Mouse (Mus musculus) thymus, postnatal 14 days (tissue): ENCODE data around the gene A4galt.

Source experiments
- DNase-seq: peaks from one replicate; pipeline ENCODE4 v3.0.0; 2021

A4galt gene

GRCm38 (mm10) chr15:83265269-83265668 is 13.7 kb upstream of the A4galt start:
- no peak for DNase-seq

DNA sequence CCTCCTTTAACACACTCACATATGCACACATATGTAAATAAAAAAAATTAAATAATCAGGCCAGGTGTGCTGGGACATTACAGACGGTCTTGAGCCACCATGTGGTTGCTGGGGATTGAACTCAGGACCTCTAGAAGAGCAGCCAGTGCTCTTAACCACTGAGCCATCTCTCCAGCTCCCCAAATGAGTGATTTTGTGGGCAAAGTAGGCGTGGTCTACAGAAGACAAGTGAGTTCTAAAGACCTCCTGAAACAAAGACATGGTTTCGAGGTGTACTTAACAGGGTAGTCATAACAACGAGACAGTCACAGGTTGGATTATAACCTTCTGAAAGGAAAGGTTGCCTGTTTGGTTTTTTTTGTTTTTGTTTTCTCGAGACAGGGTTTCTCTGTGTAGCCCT is 11.8 kb upstream of the A4galt start:
- no peak for DNase-seq

DNA sequence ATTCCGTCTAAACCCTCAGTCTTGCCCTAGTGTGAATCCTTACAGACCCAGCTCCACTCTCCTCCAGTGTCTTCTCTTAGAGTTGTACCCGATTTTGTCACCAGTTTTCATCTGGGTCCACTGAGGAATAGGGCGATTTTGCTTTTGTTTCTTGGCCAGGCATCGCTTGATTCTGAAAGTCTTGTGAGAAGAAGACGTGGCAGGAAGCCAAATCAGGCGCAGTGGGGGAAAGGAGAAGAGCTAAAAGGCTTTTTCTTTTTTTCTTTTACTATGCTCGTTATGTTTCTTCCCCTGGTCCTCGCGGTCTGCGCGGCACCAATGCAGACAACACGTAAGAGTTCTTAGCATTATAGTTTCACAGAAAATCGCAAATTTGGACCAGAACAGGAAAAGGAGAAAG is 6.3 kb upstream of the A4galt start:
- no peak for DNase-seq

GRCm38 (mm10) chr15:83256491-83256890 is 4.9 kb upstream of the A4galt start:
- no peak for DNase-seq

DNA sequence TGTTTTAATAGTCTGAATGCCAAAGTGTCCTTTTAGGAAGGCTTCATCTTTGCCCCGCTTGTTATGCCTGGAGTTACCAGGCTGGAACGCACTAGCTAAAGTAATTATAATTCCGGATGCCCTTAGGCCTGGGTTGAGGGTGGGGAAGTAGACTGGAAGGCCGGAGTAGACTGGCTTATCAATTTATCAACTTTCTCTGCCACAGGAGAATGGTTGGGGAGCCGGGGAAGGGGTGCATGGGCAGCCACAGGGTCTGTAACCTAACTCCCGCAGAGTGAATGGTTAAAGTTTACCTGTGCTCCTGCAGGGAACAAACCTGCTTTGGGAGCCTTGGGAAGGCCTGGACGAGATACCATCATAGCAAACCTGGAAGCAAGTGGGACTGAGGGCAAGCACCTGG is 4.4 kb upstream of the A4galt start:
- no peak for DNase-seq

- DNase-seq: no peak
Measured at GRCm38 (mm10) chr15:83255191-83255782, 3.7 kb upstream of the A4galt start.

GRCm38 (mm10) chr15:83254372-83255070 is 2.9 kb upstream of the A4galt start:
- DNase-seq: no peak

DNA sequence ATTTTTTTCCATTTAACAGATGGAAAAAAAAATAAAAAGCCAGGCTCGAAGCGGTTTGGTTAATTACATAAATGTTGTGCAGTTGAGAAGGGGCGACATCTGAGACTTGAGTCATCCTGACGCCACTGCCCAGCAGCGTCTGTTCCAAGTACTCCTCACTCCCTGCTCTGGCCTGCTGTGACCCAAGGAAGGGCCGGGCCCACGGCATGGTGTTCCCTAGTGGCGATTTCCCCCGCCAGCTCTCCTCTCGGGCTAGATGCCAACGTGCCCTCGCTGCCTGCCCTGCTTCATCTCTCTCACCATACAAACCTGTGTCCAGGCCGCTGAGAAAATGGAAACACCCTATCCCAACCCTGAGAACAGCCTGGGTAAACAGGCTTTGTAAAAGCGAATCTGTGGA is 486 bp upstream of the A4galt start:
- DNase-seq: no peak

- DNase-seq: no peak
Measured at GRCm38 (mm10) chr15:83250651-83251175, 861 bp downstream of the A4galt start.

DNA sequence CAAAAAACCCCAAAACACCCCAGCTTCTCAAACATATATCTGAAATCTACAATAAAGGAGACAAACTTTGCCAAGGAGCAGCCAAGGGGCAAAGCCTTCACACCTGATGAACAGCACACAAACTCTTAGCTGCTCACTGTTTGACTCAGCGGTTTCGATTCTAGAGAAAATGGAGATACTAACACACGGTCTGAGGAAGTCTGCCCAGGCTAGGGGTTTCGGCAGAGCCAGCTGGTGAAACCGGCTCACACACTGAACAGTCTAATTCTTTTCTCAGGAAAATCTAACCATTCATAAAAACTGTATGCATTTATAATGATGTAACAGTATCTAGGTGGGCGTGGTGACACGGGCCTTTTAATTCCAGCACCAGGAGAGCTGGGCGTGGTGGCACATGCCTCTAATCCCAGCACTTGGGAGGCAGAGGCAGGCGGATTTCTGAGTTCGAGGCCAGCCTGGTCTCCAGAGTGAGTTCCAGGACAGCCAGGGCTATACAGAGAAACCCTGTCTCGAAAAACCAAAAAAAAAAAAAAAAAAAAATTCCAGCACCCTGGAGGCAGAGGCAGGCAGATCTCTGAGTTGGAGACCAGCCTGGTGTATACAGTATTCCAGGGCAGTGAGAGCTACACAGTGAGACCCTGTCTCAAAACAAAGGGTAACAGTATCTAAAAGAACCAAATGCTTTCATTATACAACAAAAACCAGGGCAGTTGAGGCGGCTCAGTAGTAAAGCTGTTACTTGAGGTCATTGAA is 1.9 kb downstream of the A4galt start:
- DNase-seq: no peak

DNA sequence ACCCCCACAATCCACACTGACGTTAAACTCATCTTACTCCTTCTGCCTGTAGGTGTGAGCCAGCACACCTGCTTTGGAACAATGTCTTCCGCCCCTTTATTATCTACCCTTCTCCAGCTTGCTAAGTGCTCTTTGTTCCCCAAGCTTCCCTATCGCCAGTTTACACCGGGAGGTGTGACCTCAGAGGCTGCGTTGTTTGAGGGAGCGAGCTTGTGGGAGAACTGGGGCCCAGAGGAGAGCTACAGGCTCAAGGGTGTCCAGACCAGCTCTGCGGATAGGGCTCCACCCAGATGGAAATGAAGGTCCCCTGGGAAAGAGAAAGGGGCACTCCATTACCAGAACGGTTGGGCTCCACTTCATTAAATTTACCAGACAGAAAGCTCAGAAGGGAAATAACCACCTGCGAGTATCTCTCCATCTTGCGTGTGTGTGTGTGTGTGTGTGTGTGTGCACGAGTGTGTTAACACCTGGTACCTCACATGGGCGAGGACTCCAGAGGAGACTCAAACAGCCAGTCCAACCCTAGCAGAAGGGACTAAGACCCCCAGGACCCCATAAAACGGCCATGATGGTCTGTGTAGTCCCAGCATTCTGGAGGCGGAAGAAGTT is 3.2 kb downstream of the A4galt start:
- no peak for DNase-seq

- no peak for DNase-seq
Measured at GRCm38 (mm10) chr15:83244371-83244770, 7.2 kb downstream of the A4galt start.

DNA sequence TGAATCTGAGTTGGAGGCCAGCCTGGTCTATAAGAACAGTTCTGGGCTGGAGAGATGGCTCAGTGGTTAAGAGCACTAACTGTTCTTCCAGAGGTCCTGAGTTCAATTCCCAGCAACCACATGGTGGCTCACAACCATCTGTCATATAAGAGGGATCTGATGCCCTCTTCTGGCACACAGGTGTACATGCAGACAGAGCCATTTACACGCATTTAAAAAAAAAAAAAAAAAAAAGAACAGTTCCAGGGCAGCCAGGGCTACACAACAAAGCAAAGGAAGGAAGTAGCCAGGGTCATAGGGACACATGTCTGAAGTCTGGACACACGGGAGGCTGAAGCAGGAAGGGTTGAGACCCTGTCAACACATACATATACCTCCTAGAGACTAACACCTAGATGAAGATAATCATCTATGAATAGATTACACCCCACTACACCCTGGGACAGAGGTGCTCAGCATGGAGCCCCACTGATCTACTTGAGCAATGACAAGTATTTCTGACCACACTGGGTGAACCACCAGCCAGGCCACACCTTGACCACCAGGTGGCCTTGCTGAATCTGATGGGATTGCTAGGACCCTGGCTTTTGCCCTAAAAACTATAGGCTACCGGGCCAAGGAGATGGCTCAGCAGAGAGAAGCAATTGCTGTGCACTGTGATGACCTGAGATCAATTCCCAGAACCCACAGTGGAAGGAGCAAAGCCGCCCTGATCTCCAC is 9.5 kb downstream of the A4galt start:
- no peak for DNase-seq

GRCm38 (mm10) chr15:83241497-83241896 is 10.1 kb downstream of the A4galt start:
- DNase-seq: no peak

DNA sequence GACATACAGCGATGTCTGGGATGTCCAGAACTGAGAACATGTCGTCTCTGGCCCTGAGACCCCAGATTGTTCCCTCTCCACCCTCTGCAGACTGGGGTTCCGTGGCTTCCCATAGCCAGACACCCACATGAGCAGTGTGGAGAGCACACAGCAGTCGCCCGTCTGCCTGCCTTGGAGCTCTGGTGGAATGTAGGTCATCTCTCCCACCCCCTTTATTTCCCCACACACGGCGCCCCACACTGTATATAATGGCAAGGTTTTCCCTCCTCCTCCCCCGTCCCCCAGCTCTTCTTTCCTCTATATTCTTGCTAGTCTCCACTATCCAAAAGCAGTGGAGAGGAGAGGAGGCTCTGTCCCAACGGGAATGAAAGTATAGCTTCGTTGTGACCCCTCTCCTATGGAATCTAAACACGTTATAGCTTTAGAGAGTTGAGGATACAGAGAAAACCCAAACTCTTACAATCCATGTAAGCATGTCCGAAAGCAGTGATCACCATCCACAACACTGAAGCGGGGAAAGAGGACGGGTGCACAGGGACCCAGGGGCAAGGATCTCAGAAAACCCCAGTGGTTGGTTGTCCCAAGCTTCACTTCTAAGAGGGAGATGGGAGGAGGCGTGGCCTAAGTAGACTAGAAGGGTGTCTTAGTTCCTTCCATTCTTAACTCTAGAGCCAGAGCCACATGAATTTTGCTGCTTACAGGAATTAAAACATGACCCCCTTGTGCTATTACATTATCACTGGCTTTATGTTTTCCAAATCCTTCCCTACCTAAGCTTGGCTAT is 13.9 kb downstream of the A4galt start:
- no peak for DNase-seq

DNA sequence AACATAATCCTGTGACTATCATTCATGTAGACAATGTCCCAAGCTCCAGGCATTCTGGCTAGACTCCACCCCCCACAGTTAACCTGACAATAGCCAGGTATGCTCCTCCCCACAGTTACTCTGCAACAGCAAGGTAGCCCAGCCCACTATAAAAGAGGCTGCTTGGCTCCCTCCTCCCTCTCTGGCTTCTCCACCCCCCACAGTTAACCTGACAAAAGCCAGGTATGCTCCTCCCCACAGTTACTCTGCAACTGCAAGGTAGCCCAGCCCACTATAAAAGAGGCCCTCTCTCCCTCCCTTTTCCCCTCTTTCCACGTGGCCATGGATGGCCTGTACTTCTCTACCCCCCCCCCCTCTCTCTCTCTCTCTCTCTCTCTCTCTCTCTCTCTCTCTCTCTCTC is 14.8 kb downstream of the A4galt start:
- no peak for DNase-seq

DNA sequence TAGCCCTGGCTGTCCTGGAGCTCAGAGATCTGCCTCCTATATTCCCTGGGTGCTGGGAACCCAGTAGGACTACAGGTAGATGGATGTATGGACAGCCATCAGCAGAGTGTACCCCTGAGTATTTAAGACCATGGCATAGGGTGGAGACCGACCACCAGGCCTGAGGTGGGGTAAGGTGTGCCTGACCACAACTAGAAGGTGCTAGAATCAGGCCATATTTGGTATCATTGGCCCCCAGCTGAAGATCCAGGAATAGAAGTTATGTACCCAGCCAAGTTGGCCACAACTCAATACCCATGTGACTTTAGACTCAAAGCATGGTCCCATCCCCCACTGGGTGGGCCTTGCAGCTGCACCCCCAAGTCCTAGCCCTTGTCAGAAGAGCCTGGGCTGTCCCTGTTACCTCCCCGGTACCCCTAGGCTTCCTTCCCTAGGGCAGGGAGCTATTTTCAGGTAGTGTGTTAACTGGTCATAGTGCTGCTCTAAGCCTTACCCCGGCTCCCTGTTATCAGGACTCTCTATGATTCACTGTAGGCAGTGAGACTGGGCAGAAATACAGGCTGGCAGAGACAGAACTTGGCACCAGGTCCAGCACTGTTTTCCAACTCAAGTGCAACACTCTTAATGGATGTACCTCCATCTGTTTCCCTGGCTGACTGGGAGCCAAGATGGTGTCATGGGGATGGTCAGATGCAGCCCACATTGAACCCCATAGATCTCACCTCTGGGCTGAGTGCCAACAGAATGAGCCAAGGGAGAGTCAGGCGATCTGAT is 18.2 kb downstream of the A4galt start:
- no peak for DNase-seq

DNA sequence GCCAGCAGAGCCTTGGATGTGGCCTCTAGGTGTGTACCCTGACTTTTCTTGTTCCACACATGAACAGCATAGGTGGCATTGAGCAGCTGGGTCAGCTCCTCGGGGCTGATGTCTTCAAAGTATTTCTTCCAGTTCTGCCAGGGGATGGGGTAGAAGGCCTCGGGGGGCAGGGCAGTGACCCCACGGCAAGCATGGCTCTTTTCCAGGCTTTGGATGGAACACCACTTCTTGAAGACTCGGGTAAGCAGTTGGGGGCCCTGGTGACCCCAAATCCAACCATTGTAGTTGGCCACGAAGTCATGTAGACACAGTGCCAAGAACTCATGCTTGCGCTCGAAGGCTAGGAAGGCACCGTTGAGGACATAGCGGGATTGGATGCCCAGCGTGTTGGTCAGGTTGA is 24.0 kb downstream of the A4galt start:
- no peak for DNase-seq

DNA sequence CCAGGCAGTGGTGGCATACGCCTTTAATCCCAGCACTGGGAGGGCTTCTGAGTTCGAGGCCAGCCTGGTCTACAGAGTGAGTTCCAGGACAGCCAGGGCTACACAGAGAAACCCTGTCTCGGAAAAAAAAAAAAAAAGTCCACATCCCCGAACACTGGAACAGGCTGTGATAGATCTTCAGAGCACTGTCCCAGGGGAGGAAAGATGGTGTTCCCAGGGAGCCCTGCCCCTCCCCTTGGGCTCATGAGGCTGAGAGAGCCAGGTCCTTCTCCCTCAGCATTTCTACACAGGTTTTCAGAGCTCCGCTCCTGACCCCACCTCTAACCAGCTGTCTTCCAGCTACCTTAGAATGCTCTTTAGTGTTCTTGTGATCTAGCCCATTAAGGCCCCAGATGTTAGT is 24.7 kb downstream of the A4galt start:
- no peak for DNase-seq

DNA sequence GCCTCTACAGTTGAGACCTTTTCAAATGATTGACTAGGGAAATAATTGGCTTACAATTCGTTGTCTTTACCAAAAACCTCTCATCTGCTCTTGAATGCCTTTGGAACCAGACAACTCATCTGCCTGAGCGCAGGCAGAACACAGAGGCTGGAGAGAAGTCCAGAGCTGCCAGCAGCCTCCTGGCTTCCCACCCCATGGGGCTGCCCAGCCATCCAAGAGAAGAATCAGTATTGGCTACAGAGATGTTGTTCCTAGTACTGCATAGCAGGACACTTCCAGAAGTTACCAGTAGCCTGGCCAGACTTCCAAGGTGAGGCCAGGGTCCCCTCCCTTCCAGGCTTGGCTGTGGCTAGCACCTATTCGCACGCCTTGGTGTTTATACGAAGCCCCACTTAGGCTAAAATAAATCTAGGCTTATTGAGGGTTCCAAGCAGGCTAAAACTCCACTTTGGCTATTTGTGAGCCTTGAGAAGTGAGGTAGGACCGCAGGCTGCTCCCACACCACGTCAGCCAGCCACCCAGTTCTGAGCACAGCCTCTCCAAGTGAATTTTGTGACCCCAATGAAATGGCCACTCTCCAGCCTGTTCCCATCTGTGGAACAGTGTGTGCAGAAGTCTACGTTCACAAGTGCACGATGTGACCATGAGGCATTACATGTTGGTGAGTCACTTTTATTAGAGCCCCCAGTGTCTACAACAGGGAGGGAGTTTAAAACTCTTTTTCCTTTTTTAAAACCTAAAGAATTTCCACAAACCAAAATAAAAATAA is 25.3 kb downstream of the A4galt start:
- no peak for DNase-seq
